Mouse (Mus musculus) megakaryocyte-erythroid progenitor cell, adult 5 weeks (primary cell): ENCODE measurements around the gene Sfta2. TPM values are rescaled to one million over a fixed set of nuclear protein-coding genes. Genes with fewer than 3 reads are reported as not detected.

Experiments used
- polyA plus RNA-seq: library from polyadenylated mRNA; stranded (reverse); fragments of >175 nt; gene quantifications from 2 replicates; pipeline ENCODE4 v1.2.3, GENCODE M21; 2012

Gene Sfta2
- not detected in 2 replicates for polyA plus RNA-seq

GRCm38 (mm10) chr17:35601249-35601648 is at the start of gene Sfta2:
TSS of gene Sfta2 (plus strand) at chr17:35601549.

GRCm38 (mm10) chr17:35551881-35552414 is 49.4 kb upstream of the Sfta2 start, which contains the start of gene Cdsn:
TSS of gene Cdsn (plus strand) at chr17:35552128.

GRCm38 (mm10) chr17:35567150-35567549 is 34.2 kb upstream of the Sfta2 start, which contains the start of gene 2300002M23Rik:
TSS of gene 2300002M23Rik (plus strand) at chr17:35567450.

GRCm38 (mm10) chr17:35626537-35626936 is 25.2 kb downstream of the Sfta2 start, which contains the start of gene Gm9573:
TSS of gene Gm9573 (minus strand) at chr17:35626637.

GRCm38 (mm10) chr17:35643609-35644236 is 42.4 kb downstream of the Sfta2 start, which contains the start of gene Mucl3:
TSS of gene Mucl3 (minus strand) at chr17:35643695.

GRCm38 (mm10) chr17:35667334-35668065 is 66.2 kb downstream of the Sfta2 start, which contains the start of gene Vars2:
TSS of gene Vars2 (minus strand) at chr17:35667592.

GRCm38 (mm10) chr17:35673416-35674035 is 72.2 kb downstream of the Sfta2 start, which contains the start of gene Gtf2h4:
TSS of gene Gtf2h4 (minus strand) at chr17:35673739.

Other genes with a start within 250 kb of the Sfta2 start
- 178 and 252 TPM in 2 replicates for gene H2-Q4, start 221.9 kb upstream of the Sfta2 start, polyA plus RNA-seq
- 207 and 337 TPM in 2 replicates for gene H2-Q6, start 176.7 kb upstream of the Sfta2 start, polyA plus RNA-seq
- gene H2-Q7, start 162.4 kb upstream of the Sfta2 start, polyA plus RNA-seq = 180 and 308 TPM in 2 replicates
- gene H2-Q10, start 131.5 kb upstream of the Sfta2 start, polyA plus RNA-seq = 2.5 and 3.2 TPM in 2 replicates
- not detected in 2 replicates for gene Pou5f1, start 95.5 kb upstream of the Sfta2 start, polyA plus RNA-seq
- gene Tcf19, start 84.7 kb upstream of the Sfta2 start, polyA plus RNA-seq = 38.9 and 42.3 TPM in 2 replicates
- gene Cchcr1, start 84.4 kb upstream of the Sfta2 start, polyA plus RNA-seq = 14.8 and 25.7 TPM in 2 replicates
- gene Psors1c2, start 68.3 kb upstream of the Sfta2 start, polyA plus RNA-seq = 0.57 and 0.73 TPM in 2 replicates
- gene Cdsn, start 49.4 kb upstream of the Sfta2 start, polyA plus RNA-seq = not detected in 2 replicates
- not detected in 2 replicates for gene 2300002M23Rik, start 34.1 kb upstream of the Sfta2 start, polyA plus RNA-seq
- gene Gm9573, start 25.1 kb downstream of the Sfta2 start, polyA plus RNA-seq = not detected in 2 replicates
- gene Mucl3, start 42.1 kb downstream of the Sfta2 start, polyA plus RNA-seq = not detected in 2 replicates
- gene Vars2, start 66.0 kb downstream of the Sfta2 start, polyA plus RNA-seq = 112 TPM in 2 replicates
- gene Gtf2h4, start 72.2 kb downstream of the Sfta2 start, polyA plus RNA-seq = 41.9 and 44.9 TPM in 2 replicates
- 0.49 and 0.79 TPM in 2 replicates for gene Ddr1, start 103.1 kb downstream of the Sfta2 start, polyA plus RNA-seq
- gene Ier3, start 220.1 kb downstream of the Sfta2 start, polyA plus RNA-seq = 131 and 159 TPM in 2 replicates
- 86.8 and 112 TPM in 2 replicates for gene Flot1, start 221.7 kb downstream of the Sfta2 start, polyA plus RNA-seq
- 310 and 318 TPM in 2 replicates for gene Tubb5, start 236.8 kb downstream of the Sfta2 start, polyA plus RNA-seq
- 20.6 and 21.4 TPM in 2 replicates for gene Mdc1, start 240.0 kb downstream of the Sfta2 start, polyA plus RNA-seq